Mouse (Mus musculus): ENCODE measurements around the gene Tecta. TPM values are rescaled to one million over a fixed set of nuclear protein-coding genes. Genes with fewer than 3 reads are reported as not detected.

Gene Tecta
- polyA plus RNA-seq, 1 experiment from 2014 or later: not detected

DNA sequence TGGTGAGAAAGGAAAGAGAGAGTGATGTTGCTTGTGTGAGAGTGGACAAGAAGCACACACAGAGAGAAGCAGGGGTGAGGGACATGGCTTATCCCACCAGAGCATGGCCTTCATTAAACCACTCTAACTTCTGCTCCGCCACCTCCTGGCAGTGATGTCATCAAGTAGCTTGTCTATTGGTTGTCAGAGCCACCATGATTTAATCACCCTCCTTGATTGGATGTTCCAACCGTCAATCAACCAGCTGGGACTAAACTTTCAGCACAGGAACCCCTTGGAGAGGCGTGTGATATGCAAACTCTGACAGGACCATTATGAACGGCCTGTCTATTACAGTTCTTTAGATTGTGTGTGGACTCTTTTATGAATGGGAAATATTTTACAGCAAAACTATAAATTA, 84.8 kb downstream of the Tecta start:
- H3K4me2 ChIP-seq: no peak overlapping the region
- WGBS: 45% methylated on average over 4 of the region's 4 CpGs
- H3K27ac ChIP-seq: no peak overlapping the region
- no peaks in the 10 kb centered on the region for H3K27me3 ChIP-seq
- ATAC-seq (ENCODE audit: borderline replicate concordance, extremely low read depth, low FRiP score, low TSS enrichment): no peak
- no peaks in the 10 kb centered on the region for H3K36me3 ChIP-seq
- H3K4me3 ChIP-seq: no peak overlapping the region
- H3K4me1 ChIP-seq: no peaks in the 10 kb centered on the region
- H3K9me3 ChIP-seq: no peaks in the 10 kb centered on the region
- H3K9ac ChIP-seq: no peak overlapping the region

DNA sequence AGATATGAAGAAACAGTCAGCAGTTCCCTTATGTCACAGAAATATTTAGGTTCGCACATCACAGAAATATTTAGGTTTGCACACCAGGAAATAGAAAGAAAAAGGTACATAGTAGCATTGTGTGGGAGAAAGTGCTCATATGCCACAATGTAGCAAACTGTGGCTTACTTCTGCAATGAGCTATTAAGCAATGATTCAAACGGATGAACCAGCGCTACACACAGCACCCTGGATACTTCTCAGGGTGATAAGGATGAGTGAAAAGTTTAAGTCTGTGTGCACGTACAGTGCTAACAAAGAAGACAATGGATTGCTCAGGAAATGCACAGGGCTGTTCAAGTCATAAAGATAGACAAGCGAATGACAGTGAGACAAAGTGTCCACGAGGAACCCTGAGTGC, 85.3 kb downstream of the Tecta start:
- Histone ChIP-seq H3K27ac (no peak overlapping the region), H3K4me2 (no peak overlapping the region), H3K27me3 (no peaks in the 10 kb centered on the region), H3K4me3 (no peak overlapping the region), H3K9me3 (no peaks in the 10 kb centered on the region), H3K36me3 (no peaks in the 10 kb centered on the region), H3K9ac (no peak overlapping the region), H3K4me1 (no peaks in the 10 kb centered on the region)
- 70% methylated on average over 6 of the region's 6 CpGs for WGBS
- no peak for ATAC-seq (ENCODE audit: borderline replicate concordance, extremely low read depth, low FRiP score, low TSS enrichment)

DNA sequence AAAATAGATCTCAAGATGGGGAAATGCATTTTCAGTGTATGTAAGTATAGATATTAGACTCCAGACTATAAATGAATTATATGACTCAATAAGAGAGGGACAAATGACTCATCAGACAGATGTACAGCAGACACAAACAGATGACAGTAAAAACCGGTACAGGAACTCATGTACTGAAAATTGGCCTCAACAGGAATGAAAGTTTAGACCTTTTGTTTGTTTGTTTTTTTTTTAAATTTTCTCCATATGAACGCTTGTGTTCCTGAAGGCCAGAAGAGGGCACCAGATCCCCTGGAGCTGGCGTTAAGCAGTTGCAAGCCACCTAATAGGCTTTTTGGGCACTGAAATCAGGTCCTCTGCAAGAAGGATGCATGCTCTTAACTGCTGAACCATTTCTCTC, 85.9 kb downstream of the Tecta start:
- H3K9ac ChIP-seq: no peak overlapping the region
- WGBS: 8% methylated on average over 3 of the region's 3 CpGs
- no peak for ATAC-seq (ENCODE audit: borderline replicate concordance, extremely low read depth, low FRiP score, low TSS enrichment)
- no peaks in the 10 kb centered on the region for H3K4me1 ChIP-seq
- H3K9me3 ChIP-seq: no peaks in the 10 kb centered on the region
- no peak overlapping the region for H3K27ac ChIP-seq
- H3K27me3 ChIP-seq: no peaks in the 10 kb centered on the region
- no peak overlapping the region for H3K4me3 ChIP-seq
- no peak overlapping the region for H3K4me2 ChIP-seq
- H3K36me3 ChIP-seq: no peaks in the 10 kb centered on the region

DNA sequence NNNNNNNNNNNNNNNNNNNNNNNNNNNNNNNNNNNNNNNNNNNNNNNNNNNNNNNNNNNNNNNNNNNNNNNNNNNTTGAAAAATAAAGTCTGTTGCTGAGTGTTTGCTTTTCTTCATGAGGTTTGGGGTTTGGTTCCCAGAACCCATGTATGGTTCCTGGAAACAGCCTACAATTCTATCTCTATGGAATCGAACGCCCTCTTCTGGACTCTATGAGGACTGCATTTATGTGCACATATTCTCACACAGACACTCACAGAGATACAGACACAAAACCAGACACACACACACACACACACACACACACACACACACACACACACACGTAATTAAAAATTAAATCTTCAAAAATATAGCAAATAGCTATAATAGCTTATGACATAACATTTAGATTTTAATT, 88.4 kb downstream of the Tecta start:
- ATAC-seq (ENCODE audit: borderline replicate concordance, extremely low read depth, low FRiP score, low TSS enrichment): no peak
- Histone ChIP-seq H3K4me3 (no peak overlapping the region), H3K9ac (no peak overlapping the region), H3K4me1 (no peaks in the 10 kb centered on the region), H3K36me3 (no peaks in the 10 kb centered on the region), H3K27me3 (no peaks in the 10 kb centered on the region), H3K9me3 (no peaks in the 10 kb centered on the region), H3K4me2 (no peak overlapping the region), H3K27ac (no peak overlapping the region)
- WGBS: 84% methylated on average over 3 of the region's 3 CpGs

DNA sequence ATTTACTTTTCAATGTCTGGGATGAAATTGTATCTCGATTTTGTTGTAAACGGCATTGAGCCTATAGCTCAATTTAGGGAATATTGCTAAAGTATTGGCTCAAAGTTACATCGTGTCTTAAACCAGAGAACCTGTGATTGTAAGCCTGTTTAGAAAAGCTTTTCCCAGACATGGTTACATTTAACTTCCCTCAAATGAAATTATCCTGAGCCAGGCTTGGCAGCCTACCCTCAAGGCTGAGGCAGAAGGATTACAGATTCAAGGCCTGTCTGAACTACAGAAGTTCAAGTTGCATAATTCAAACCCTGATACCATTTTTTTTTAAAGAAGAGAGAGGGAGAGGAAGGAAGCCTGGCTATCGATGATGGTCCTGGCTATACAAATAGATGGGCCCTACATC, 95.8 kb downstream of the Tecta start:
- no peak overlapping the region for H3K27ac ChIP-seq
- 78% methylated on average over 4 of the region's 4 CpGs for WGBS
- H3K36me3 ChIP-seq: no peaks in the 10 kb centered on the region

DNA sequence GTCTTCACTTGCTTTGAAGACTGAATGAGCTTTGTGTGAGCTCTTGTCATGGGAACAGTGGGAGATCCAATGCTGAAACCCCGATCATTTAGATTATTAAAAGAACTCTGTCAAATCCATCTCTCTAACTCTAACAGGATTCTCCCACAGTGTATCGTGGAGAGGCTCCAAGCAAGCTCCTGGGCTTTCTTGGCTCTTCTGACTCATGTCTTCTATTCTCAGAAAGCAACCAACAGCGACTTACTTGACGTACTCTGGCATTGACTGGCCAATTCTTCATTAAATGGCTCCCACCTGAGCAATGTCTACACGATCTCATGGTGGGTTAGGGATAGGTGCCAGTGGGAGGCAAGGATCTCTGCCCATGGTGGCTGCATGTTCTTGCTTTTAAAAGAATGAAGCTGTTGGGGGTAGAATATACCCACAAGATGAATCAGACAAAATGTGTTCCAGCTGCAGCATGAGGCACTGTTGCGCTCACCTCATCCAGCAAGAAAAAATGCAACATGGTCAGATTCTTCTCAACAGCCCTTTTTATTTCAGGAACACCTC, 98.6 kb downstream of the Tecta start:
- Histone ChIP-seq H3K27me3 (no peaks in the 10 kb centered on the region), H3K4me1 (no peaks in the 10 kb centered on the region), H3K9me3 (no peaks in the 10 kb centered on the region), H3K27ac (no peak overlapping the region), H3K4me3 (no peak overlapping the region), H3K4me2 (no peak overlapping the region), H3K36me3 (no peaks in the 10 kb centered on the region), H3K9ac (no peak overlapping the region)
- ATAC-seq (ENCODE audit: borderline replicate concordance, extremely low read depth, low FRiP score, low TSS enrichment): no peak
- 86% methylated on average over 6 of the region's 6 CpGs for WGBS

More for the DNA sequence above, 95.8 kb downstream of the Tecta start:
- H3K4me2 ChIP-seq: no peak overlapping the region
- no peaks in the 10 kb centered on the region for H3K27me3 ChIP-seq
- no peaks in the 10 kb centered on the region for H3K4me1 ChIP-seq
- H3K4me3 ChIP-seq: no peak overlapping the region
- no peak overlapping the region for H3K9ac ChIP-seq
- H3K9me3 ChIP-seq: no peaks in the 10 kb centered on the region
- ATAC-seq (ENCODE audit: borderline replicate concordance, extremely low read depth, low FRiP score, low TSS enrichment): no peak

DNA sequence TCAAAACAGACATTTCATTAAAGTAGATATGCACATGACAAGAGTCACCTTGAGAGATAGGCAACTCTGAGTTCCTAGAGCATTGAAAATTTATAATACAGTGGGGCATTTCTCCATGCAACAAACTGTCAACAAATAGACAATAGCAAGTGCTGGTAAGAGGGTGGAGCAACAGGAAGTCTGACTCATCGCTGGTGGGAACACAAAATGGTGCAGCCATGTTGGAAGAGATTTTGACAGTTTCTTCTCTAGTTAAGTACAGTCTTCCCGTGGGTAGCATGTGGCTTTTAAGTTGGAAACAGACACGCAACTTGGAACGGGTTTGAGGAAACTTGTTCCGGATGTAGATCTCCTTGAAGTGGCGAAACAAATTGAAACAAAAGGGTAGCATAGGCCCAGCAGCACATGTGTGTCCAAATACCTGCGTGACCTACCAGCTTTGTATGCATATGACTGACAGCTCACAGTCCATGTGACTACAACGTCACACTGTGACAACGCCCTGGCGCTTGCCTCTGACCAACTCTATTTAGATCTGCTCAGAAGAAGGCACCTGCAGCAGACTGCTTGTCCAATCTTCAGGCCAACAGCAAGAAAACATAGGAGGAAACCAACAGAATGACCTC, 103.3 kb downstream of the Tecta start:
- Histone ChIP-seq H3K9ac (no peak overlapping the region), H3K4me3 (no peak overlapping the region), H3K27ac (no peak overlapping the region), H3K4me1 (no peaks in the 10 kb centered on the region), H3K9me3 (no peaks in the 10 kb centered on the region), H3K27me3 (no peaks in the 10 kb centered on the region), H3K4me2 (no peak overlapping the region), H3K36me3 (no peaks in the 10 kb centered on the region)
- ATAC-seq (ENCODE audit: borderline replicate concordance, extremely low read depth, low FRiP score, low TSS enrichment): no peak
- 88% methylated on average over 10 of the region's 10 CpGs for WGBS

DNA sequence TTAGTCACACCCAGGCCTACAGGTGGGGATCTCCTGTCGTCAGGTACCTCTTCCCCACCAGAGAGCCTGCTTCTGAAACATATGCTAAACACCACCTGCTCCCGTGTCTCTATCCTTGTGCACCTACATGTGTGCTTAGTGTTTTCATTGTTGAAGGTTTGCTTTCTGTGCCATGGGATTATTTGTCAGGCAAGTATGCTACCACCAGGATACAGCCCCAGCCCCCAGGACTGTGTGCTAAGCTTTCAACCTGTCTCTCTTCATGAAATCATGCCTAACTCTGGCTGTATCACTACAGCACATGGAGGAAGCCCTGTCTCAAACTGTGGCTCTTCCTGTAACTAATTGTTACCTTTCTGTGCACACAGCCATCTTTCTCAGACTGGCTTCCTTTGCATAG, 105.6 kb downstream of the Tecta start:
- Histone ChIP-seq H3K4me3 (no peak overlapping the region), H3K27me3 (no peaks in the 10 kb centered on the region), H3K27ac (no peak overlapping the region), H3K4me1 (no peaks in the 10 kb centered on the region), H3K4me2 (no peak overlapping the region), H3K36me3 (no peaks in the 10 kb centered on the region), H3K9me3 (no peaks in the 10 kb centered on the region), H3K9ac (no peak overlapping the region)
- 69% methylated on average over 2 of the region's 2 CpGs for WGBS
- ATAC-seq (ENCODE audit: borderline replicate concordance, extremely low read depth, low FRiP score, low TSS enrichment): no peak

DNA sequence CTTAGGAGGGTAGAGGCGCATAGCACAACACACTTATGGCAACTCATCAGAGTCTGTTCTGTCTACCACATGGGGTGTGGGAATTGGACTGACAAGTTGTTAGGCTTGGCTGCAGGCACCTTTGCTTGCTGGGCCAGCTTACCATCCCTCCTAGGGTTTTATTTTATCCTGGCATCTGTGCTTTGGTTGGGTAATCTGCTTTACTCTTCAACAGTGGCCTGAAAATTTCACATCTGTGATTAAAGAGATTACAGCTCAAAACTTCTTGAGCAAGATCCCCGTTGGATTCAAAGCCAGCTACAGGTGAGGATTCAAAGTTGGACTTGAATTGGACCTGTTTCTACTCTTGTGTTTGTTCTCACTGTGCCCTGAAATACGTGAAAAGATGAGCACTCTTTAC, 106.1 kb downstream of the Tecta start:
- Histone ChIP-seq H3K27ac (no peak overlapping the region), H3K9me3 (no peaks in the 10 kb centered on the region), H3K27me3 (no peaks in the 10 kb centered on the region), H3K9ac (no peak overlapping the region), H3K4me1 (no peaks in the 10 kb centered on the region), H3K4me3 (no peak overlapping the region), H3K4me2 (no peak overlapping the region), H3K36me3 (no peaks in the 10 kb centered on the region)
- ATAC-seq (ENCODE audit: borderline replicate concordance, extremely low read depth, low FRiP score, low TSS enrichment): no peak
- 76% methylated on average over 3 of the region's 3 CpGs for whole genome bisulfite sequencing

DNA sequence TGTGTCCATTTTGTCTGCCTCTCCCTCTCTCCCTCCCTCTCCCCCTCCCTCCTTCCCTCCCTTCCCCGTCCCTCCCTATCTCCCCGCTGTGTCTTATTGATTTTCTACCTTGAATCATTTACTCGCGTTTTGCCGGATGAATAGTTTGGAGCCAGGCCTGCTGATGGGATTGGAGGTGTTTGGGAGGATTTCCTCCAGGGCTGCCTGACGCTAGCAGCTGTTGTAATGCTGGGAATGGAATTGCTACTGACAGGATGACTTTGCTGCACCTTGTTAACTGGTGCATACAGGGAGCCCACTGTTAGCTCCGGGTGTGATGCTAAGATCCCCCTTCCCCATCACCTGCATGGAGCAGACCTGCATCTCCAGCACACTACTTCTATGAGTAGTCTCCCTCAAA, 106.7 kb downstream of the Tecta start:
- Histone ChIP-seq H3K4me2 (no peak overlapping the region), H3K36me3 (no peaks in the 10 kb centered on the region), H3K27ac (no peak overlapping the region), H3K27me3 (no peaks in the 10 kb centered on the region), H3K4me1 (no peaks in the 10 kb centered on the region), H3K9ac (no peak overlapping the region), H3K4me3 (no peak overlapping the region), H3K9me3 (no peaks in the 10 kb centered on the region)
- WGBS: 45% methylated on average over 7 of the region's 7 CpGs
- ATAC-seq (ENCODE audit: borderline replicate concordance, extremely low read depth, low FRiP score, low TSS enrichment): no peak

DNA sequence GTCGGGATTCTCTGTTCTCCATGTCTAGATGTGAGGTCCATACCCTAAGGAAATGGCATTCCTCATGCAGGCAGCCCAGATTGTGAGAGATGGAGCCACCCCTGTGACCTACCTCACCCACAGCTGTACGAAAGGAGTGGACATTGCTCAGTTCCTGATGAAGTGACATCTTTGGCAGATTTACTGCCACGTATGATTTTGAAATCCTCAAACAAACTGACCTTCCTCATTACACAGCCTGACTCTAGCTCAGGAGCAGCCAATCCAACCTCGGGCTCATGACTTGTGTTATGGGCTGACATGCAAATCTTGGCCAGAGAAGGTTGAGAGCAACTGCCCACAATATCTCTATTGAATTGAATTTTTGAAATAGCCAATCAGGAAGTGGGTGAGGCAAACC, 120.1 kb downstream of the Tecta start:
- H3K27ac ChIP-seq: no peak overlapping the region
- no peaks in the 10 kb centered on the region for H3K4me1 ChIP-seq
- H3K4me3 ChIP-seq: no peak overlapping the region
- ATAC-seq (ENCODE audit: borderline replicate concordance, extremely low read depth, low FRiP score, low TSS enrichment): no peak
- H3K9ac ChIP-seq: no peak overlapping the region
- H3K27me3 ChIP-seq: no peaks in the 10 kb centered on the region
- H3K36me3 ChIP-seq: no peaks in the 10 kb centered on the region
- 55% methylated on average over 4 of the region's 4 CpGs for WGBS
- no peaks in the 10 kb centered on the region for H3K9me3 ChIP-seq
- no peak overlapping the region for H3K4me2 ChIP-seq

Data from lung, embryonic 15.5 days (tissue).